Mouse (Mus musculus) lung, embryonic 14.5 days (tissue): ENCODE measurements at regions not wholly inside any gene's neighbourhood (a gene's known extent, or its start where the extent isn't known, plus 50 kb on each side); places are given as distances from the start of the nearest gene placed in this dataset.

ENCODE experiments used
- ATAC-seq: fragments of 200-750 bp; cut with Nextera tagmentation; 2 replicates; pipeline ENCODE4 v1.8.0; 2017; ENCODE audit warnings: mild to moderate bottlenecking, moderate TSS enrichment, moderate library complexity; ENCODE audit not compliant: insufficient read depth
- DNase-seq: peaks from one replicate; pipeline ENCODE4 v3.0.0-alpha.2; 2015
- H3K27ac ChIP-seq: fragments of 300-500 bp; sonication (generic); 2 replicates; pipeline ENCODE4 v1.5.1; 2014; ENCODE audit warnings: low read depth, mild to moderate bottlenecking, moderate library complexity
- H3K27me3 ChIP-seq: fragments of 300-500 bp; sonication (generic); 2 replicates; pipeline ENCODE4 v1.6.1; 2014; ENCODE audit warnings: low read length, control low read depth; ENCODE audit not compliant: insufficient read depth
- H3K36me3 ChIP-seq: fragments of 300-500 bp; sonication (generic); 2 replicates; pipeline ENCODE4 v1.6.1; 2014; ENCODE audit warnings: control low read depth; ENCODE audit not compliant: insufficient read depth
- H3K4me1 ChIP-seq: fragments of 300-500 bp; sonication (generic); 2 replicates; pipeline ENCODE4 v1.6.1; 2014; ENCODE audit warnings: antibody characterized with exemption, control low read depth; ENCODE audit not compliant: insufficient read depth
- H3K4me2 ChIP-seq: fragments of 300-500 bp; sonication (generic); 2 replicates; pipeline ENCODE4 v1.6.1; 2014; ENCODE audit warnings: mild to moderate bottlenecking
- H3K4me3 ChIP-seq: fragments of 300-500 bp; sonication (generic); 2 replicates; pipeline ENCODE4 v1.5.1; 2014; ENCODE audit warnings: low read depth, low read length
- H3K9ac ChIP-seq: fragments of 300-500 bp; sonication (generic); 2 replicates; pipeline ENCODE4 v1.6.1; 2014
- H3K9me3 ChIP-seq: fragments of 300-500 bp; sonication (generic); 2 replicates; pipeline ENCODE4 v1.6.1; 2016; ENCODE audit warnings: low read depth, low read length, control low read depth
- CTCF ChIP-seq: IDR thresholded peaks from 2 replicates; pipeline ENCODE4 v1.5.1; 2016; ENCODE audit warnings: antibody characterized with exemption, low read depth
- WGBS: fragments of 180-500 bp; shearing (Covaris S2); extraction: QIAGEN DNeasy Blood & Tissue Kit; methylation state at CpG from one replicate; pipeline ENCODE4 v1.1.7; 2014; 5-methylcytosine and 5-hydroxymethylcytosine counted together

DNA sequence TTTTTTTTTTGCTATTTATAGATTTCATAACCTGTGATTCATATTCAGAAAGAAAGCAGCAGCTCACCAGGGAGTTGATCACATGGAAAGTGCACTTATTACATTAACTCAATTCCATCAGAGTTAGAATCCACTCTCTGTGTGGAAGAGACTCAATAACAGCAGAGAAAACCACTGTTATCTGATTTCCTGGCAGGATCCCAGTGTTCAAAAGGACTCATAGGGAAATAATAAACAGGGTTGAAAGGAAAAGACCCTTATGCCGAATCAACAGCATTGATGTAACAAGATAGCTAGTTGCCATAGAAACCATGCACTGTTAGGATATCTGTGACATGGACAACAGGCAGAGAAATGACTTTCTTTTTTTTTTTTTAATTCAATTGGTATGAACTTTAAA, 157.7 kb upstream of the Slc7a14 start:
- Histone ChIP-seq H3K27ac (no peak overlapping the region), H3K36me3 (no peaks in the 10 kb centered on the region), H3K4me2 (no peak overlapping the region), H3K4me1 (no peaks in the 10 kb centered on the region), H3K4me3 (no peak overlapping the region), H3K9me3 (no peaks in the 10 kb centered on the region), H3K27me3 (no peaks in the 10 kb centered on the region), H3K9ac (no peak overlapping the region)
- TF ChIP-seq CTCF: no peak
- peak; percentile 6 for DNase-seq
- 25% methylated on average over 1 of the region's 1 CpGs for WGBS
- no peak for ATAC-seq

DNA sequence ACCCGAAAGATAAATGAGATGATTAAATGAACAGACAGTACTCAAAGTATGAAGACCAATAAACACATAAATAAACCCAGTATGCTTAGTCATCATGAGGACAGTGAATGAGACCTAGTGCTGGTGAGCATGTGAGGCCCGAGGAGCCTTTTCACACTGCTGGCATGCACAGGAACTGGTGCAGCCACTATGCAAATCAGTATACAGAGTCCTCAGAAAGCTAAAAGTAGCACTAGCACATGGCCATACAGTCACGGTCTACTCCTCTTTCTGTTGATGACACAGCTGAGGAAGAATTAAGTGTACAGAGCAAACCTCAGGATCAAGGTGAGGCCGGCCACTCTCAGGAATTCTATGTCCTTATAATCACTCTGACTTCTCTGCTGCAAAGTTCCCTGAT, 154.1 kb upstream of the Slc7a14 start:
- DNase-seq (no peak), ATAC-seq (no peak)
- Histone ChIP-seq H3K4me2 (no peak overlapping the region), H3K36me3 (no peaks in the 10 kb centered on the region), H3K4me1 (no peaks in the 10 kb centered on the region), H3K27me3 (no peaks in the 10 kb centered on the region), H3K9ac (no peak overlapping the region), H3K4me3 (no peak overlapping the region), H3K27ac (no peak overlapping the region), H3K9me3 (no peaks in the 10 kb centered on the region)
- WGBS: 70% methylated on average over 4 of the region's 4 CpGs
- TF ChIP-seq CTCF: no peak

- ATAC-seq (no peak), DNase-seq (peak; percentile 60)
- H3K9ac ChIP-seq: no peak overlapping the region
- H3K4me3 ChIP-seq: no peak overlapping the region
- TF ChIP-seq CTCF: peak; percentile 58
- H3K4me1 ChIP-seq: no peaks in the 10 kb centered on the region
- H3K27ac ChIP-seq: no peak overlapping the region
- H3K4me2 ChIP-seq: no peak overlapping the region
- no peaks in the 10 kb centered on the region for H3K27me3 ChIP-seq
- H3K36me3 ChIP-seq: no peaks in the 10 kb centered on the region
- no peaks in the 10 kb centered on the region for H3K9me3 ChIP-seq
- WGBS: 40% methylated on average over 5 of the region's 5 CpGs
Measured at GRCm38 (mm10) chr3:31459456-31459855, 149.3 kb upstream of the Slc7a14 start.

- no peaks in the 10 kb centered on the region for H3K36me3 ChIP-seq
- H3K4me2 ChIP-seq: no peak overlapping the region
- H3K27ac ChIP-seq: no peak overlapping the region
- ATAC-seq (peak; percentile 35; the same call in 1 of the 2 replicates), DNase-seq (no peak)
- no peak overlapping the region for H3K4me3 ChIP-seq
- 38% methylated on average over 3 of the region's 4 CpGs for WGBS
- no peaks in the 10 kb centered on the region for H3K27me3 ChIP-seq
- H3K9ac ChIP-seq: no peak overlapping the region
- no peak for TF ChIP-seq CTCF
- H3K9me3 ChIP-seq: no peaks in the 10 kb centered on the region
- no peaks in the 10 kb centered on the region for H3K4me1 ChIP-seq
Measured at GRCm38 (mm10) chr3:31457938-31458337, 147.8 kb upstream of the Slc7a14 start.

DNA sequence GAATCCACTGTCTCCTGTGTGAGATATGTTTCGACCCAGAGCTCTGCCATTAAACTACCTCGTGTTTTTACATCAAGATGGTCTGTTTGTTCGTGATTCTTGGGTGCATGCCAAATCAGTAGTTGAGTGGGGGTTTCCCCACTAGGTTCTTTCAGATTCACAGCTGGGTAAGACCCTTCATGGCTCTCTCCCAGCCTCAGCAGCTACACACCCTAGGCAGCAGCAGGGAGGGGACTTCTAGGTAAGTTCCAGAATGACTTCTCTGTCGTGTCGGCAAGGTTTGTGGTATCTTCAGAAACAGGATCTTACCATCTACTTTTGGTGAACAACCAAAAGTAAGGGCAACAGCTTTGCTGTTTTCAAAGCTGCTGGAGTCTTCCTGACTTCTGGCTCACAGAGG, 144.9 kb upstream of the Slc7a14 start:
- DNase-seq (no peak), ATAC-seq (no peak)
- no peak overlapping the region for H3K4me3 ChIP-seq
- TF ChIP-seq CTCF: no peak
- H3K27ac ChIP-seq: no peak overlapping the region
- no peaks in the 10 kb centered on the region for H3K9me3 ChIP-seq
- no peaks in the 10 kb centered on the region for H3K36me3 ChIP-seq
- no peaks in the 10 kb centered on the region for H3K27me3 ChIP-seq
- H3K9ac ChIP-seq: no peak overlapping the region
- WGBS: 67% methylated on average over 5 of the region's 5 CpGs
- H3K4me1 ChIP-seq: no peaks in the 10 kb centered on the region
- H3K4me2 ChIP-seq: no peak overlapping the region

- H3K27me3 ChIP-seq: no peaks in the 10 kb centered on the region
- H3K4me3 ChIP-seq: no peak overlapping the region
- no peak overlapping the region for H3K27ac ChIP-seq
- no peak overlapping the region for H3K9ac ChIP-seq
- DNase-seq (no peak), ATAC-seq (no peak)
- H3K4me2 ChIP-seq: no peak overlapping the region
- no peaks in the 10 kb centered on the region for H3K4me1 ChIP-seq
- 86% methylated on average over 1 of the region's 1 CpGs for WGBS
- H3K36me3 ChIP-seq: no peaks in the 10 kb centered on the region
- H3K9me3 ChIP-seq: no peaks in the 10 kb centered on the region
- no peak for TF ChIP-seq CTCF
Measured at GRCm38 (mm10) chr3:31444861-31445260, 134.7 kb upstream of the Slc7a14 start.

DNA sequence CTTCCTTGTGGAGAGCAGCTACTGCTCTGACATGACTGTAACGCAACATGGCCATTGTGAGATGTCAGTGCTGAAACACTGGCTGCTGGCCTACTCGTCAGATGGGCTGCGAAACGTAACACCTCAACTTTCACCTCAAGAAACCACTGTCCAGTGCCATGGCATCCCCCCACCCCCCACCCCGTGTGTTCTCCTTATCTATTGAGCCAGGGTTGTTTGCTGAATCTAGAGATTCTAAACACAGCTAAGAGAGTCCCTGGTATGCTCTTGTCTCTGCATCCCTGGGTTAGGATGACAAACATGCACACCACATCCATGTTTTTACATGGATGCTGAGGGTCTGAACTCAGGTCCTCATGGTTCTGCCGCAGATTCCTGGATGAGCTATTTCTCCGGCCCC, 134.1 kb upstream of the Slc7a14 start:
- Histone ChIP-seq H3K9me3 (no peaks in the 10 kb centered on the region), H3K27me3 (no peaks in the 10 kb centered on the region), H3K9ac (no peak overlapping the region), H3K4me3 (no peak overlapping the region), H3K27ac (no peak overlapping the region), H3K36me3 (no peaks in the 10 kb centered on the region), H3K4me1 (no peaks in the 10 kb centered on the region), H3K4me2 (no peak overlapping the region)
- 63% methylated on average over 7 of the region's 7 CpGs for WGBS
- TF ChIP-seq CTCF: no peak
- DNase-seq (no peak), ATAC-seq (no peak)

DNA sequence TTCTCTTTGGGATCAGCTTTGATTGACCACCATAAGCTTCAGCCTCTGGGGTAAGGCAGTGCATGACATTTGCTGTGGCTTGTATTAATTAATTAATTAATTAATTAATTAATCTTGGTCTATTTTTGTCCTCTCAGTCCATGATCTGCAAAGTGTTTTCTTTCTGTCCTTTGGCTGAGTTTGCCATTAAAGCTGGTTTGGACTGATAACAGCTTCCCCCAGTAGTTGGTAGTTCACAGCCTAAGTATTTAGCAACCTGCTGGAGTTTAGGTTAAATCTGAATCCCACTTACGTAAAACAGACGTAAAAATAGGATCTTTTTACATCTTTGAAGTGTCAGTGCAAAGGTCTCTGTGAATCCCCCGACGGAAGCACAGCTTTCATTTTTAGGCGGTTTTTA, 133.7 kb upstream of the Slc7a14 start:
- 85% methylated on average over 5 of the region's 5 CpGs for WGBS
- no peaks in the 10 kb centered on the region for H3K4me1 ChIP-seq
- no peak overlapping the region for H3K9ac ChIP-seq

More for the DNA sequence above, 133.7 kb upstream of the Slc7a14 start:
- no peaks in the 10 kb centered on the region for H3K27me3 ChIP-seq
- no peaks in the 10 kb centered on the region for H3K9me3 ChIP-seq
- no peak for TF ChIP-seq CTCF
- DNase-seq (no peak), ATAC-seq (no peak)
- no peak overlapping the region for H3K27ac ChIP-seq
- H3K36me3 ChIP-seq: no peaks in the 10 kb centered on the region
- no peak overlapping the region for H3K4me3 ChIP-seq
- no peak overlapping the region for H3K4me2 ChIP-seq
